Mouse (Mus musculus) limb, embryonic 11.5 days (tissue): Measurements from ENCODE around the gene Kalrn. TPM values are rescaled to one million over a fixed set of nuclear protein-coding genes. Genes with fewer than 3 reads are reported as not detected.

Experiments
- ATAC-seq: fragments of 200-750 bp; cut with Nextera tagmentation; 2 replicates; pipeline ENCODE4 v1.8.0; 2017; ENCODE audit warnings: low read depth; ENCODE audit not compliant: insufficient number of reproducible peaks, low FRiP score, low TSS enrichment
- DNase-seq: peaks from one replicate; pipeline ENCODE4 v3.0.0-alpha.2; 2015; ENCODE audit warnings: low spot score
- H3K27ac ChIP-seq: fragments of 300-500 bp; sonication (generic); replicated peaks from 2 replicates; pipeline ENCODE4 v1.5.1; 2014; ENCODE audit warnings: low read depth, mild to moderate bottlenecking, low read length
- H3K27me3 ChIP-seq: fragments of 300-500 bp; sonication (generic); 2 replicates; pipeline ENCODE4 v1.6.1; 2014; ENCODE audit warnings: mild to moderate bottlenecking, low read length, mixed read lengths; ENCODE audit not compliant: control insufficient read depth, insufficient read depth
- H3K36me3 ChIP-seq: fragments of 300-500 bp; sonication (generic); 2 replicates; pipeline ENCODE4 v1.6.1; 2014; ENCODE audit warnings: mild to moderate bottlenecking, low read length, moderate library complexity, mixed read lengths; ENCODE audit not compliant: control insufficient read depth, insufficient read depth
- H3K4me1 ChIP-seq: fragments of 300-500 bp; sonication (generic); 2 replicates; pipeline ENCODE4 v1.6.1; 2014; ENCODE audit warnings: low read length, mixed read lengths; ENCODE audit not compliant: control insufficient read depth, insufficient read depth
- H3K4me2 ChIP-seq: fragments of 300-500 bp; sonication (generic); 2 replicates; pipeline ENCODE4 v1.6.1; 2014; ENCODE audit warnings: low read depth, mild to moderate bottlenecking, moderate library complexity; ENCODE audit not compliant: severe bottlenecking
- H3K4me3 ChIP-seq: fragments of 300-500 bp; sonication (generic); 2 replicates; pipeline ENCODE4 v1.5.1; 2014; ENCODE audit warnings: low read depth, low read length
- H3K9ac ChIP-seq: fragments of 300-500 bp; sonication (generic); 2 replicates; pipeline ENCODE4 v1.6.1; 2014; ENCODE audit warnings: mild to moderate bottlenecking, low read length
- H3K9me3 ChIP-seq: fragments of 300-500 bp; sonication (generic); 2 replicates; pipeline ENCODE4 v1.6.1; 2016; ENCODE audit warnings: low read length; ENCODE audit not compliant: control insufficient read depth
- WGBS: fragments of 180-500 bp; shearing (Covaris S2); extraction: QIAGEN DNeasy Blood & Tissue Kit; methylation state at CpG from one replicate; pipeline ENCODE4 v1.1.7; 2014; 5-methylcytosine and 5-hydroxymethylcytosine counted together
- polyA plus RNA-seq: library from polyadenylated mRNA; unstranded; fragments of >200 nt; fragmentation: Nextera tagmentation; extraction: Ambion mirVana; gene quantifications from 2 replicates; pipeline ENCODE4 v1.2.1, GENCODE M21; 2014

Gene Kalrn
- polyA plus RNA-seq, 1 experiment from 2014 or later: 11.5 TPM

DNA sequence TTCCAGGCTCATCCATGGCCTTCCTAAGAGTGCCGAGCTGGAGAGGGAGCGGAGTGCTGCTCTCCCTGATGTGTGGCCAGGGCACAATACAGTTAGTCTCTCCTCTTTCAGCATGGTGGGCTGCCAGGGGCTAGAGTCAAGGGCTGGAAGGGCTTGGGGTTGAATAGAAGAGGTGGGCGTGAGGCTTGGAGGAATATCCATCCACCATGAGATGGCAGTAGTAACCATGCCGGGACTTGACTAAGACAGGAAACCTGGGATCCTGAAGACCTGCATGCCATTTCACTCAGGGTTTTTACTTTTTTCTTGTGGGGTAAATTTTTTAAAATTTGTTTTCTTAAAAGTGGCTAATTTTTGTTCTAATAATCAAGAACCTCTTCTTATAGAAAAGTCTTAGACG, 365.4 kb downstream of the Kalrn start:
- H3K4me2 ChIP-seq: no peak overlapping the region
- H3K9ac ChIP-seq: no peak overlapping the region
- H3K36me3 ChIP-seq: no peaks in the 10 kb centered on the region
- H3K27me3 ChIP-seq: no peaks in the 10 kb centered on the region
- no peaks in the 10 kb centered on the region for H3K4me1 ChIP-seq
- no peaks in the 10 kb centered on the region for H3K9me3 ChIP-seq
- WGBS: 91% methylated on average over 5 of the region's 5 CpGs
- no peak overlapping the region for H3K27ac ChIP-seq
- no peak overlapping the region for H3K4me3 ChIP-seq
- DNase-seq (no peak), ATAC-seq (no peak)

DNA sequence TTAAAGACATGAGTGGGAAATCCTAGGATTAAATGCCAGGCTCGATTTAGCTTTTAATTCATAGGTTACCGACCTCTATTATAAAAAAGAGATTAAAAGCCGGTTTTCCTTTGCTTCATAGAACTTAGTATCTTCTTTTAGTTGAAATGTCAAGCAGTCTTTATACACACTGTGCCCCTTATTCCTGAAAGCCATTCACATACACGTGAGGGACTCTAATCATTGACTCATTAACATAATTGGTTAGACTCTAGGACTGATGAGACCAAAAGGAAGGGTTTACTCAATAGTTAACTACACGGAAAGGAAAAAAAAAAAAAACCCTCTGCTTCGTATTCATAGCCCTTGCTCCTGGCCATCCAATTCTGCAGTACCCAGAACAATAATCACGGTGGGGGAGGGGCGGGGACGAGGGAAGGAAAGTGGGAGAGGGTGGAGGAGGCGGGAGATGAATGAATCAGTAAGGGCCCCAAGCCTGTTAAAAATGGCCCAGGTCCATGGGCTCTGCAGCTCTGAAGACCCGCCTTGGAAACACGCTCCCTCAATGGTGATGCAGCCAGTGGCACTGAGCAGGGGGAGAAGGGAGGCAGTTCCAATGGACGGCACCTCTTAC, 368.7 kb downstream of the Kalrn start:
- Histone ChIP-seq H3K9ac (no peak overlapping the region), H3K27me3 (no peaks in the 10 kb centered on the region), H3K36me3 (no peaks in the 10 kb centered on the region), H3K9me3 (no peaks in the 10 kb centered on the region), H3K4me3 (no peak overlapping the region), H3K4me1 (no peaks in the 10 kb centered on the region; the same call in 1 of the 2 replicates), H3K27ac (no peak overlapping the region), H3K4me2 (no peak overlapping the region)
- DNase-seq (no peak), ATAC-seq (no peak)
- 85% methylated on average over 13 of the region's 13 CpGs for WGBS

DNA sequence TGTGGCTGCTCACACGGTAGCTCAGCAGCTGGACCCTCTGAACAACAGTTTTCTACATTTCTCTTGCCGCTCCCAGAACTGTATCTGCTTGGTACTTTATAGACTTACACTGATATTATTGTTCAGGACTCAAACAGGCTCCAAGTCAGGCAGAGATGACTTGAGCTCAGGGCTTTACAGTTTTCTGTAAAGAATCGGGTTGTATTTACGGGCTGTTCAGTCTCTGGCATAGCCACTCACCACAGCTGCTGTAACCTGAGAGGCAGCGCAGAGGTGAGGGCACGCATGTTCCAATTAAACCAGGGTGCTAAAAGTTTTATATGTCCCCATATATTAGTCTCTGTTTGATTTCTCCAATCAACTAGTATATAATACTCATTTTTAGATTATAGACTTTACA, 373.8 kb downstream of the Kalrn start:
- H3K27ac ChIP-seq: peak overlapping the region; percentile 64

DNA sequence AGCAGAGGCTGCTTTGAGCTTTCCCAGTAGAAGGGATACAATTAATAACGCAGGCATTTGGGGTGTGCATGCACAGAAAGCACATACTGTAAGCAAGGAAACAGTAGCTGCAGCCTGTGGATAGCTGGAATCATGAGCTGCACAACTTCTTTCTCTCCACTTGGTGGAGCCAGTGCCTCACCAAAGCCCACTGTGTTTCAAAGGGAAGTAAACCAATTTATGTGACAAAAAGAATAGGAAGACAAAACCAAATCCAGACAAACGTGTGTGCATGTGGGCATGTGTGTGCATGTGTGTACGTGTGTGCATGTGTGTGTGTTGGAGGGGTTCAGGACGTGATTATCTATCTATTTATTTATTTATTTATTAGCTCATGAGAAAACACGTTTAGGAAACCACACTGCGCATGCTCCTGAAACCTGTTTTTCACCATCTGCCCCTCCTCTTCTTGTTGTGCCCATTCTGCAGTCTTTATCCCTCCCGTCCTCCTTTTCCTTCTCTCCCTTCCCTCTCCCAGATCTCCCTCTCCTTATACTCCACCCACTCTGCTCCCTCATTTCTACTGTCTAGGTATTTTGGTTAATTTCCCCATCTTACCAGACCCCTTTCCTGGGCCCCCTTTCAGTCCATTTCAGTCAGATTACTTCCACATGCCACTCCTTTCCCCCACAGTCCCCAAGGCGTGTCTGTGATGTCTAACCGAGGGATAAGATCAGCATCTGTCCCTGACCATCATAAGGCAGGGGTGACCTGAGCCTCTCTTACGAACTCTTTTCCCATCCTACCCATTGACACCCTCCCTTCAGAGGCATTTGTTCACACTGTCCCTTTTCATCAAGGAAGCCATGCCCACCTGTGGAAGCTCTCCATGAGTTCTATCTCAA, 380.1 kb downstream of the Kalrn start:
- DNase-seq (peak; percentile 68), ATAC-seq (no peak)
- H3K36me3 ChIP-seq: no peaks in the 10 kb centered on the region
- H3K27me3 ChIP-seq: no peaks in the 10 kb centered on the region
- no peak overlapping the region for H3K4me2 ChIP-seq
- no peaks in the 10 kb centered on the region for H3K4me1 ChIP-seq
- no peak overlapping the region for H3K4me3 ChIP-seq
- H3K9ac ChIP-seq: no peak overlapping the region
- 49% methylated on average over 10 of the region's 10 CpGs for WGBS
- H3K27ac ChIP-seq: no peak overlapping the region
- H3K9me3 ChIP-seq: no peaks in the 10 kb centered on the region

More for the DNA sequence above, 373.8 kb downstream of the Kalrn start:
- no peaks in the 10 kb centered on the region for H3K9me3 ChIP-seq
- H3K4me3 ChIP-seq: no peak overlapping the region
- no peaks in the 10 kb centered on the region for H3K27me3 ChIP-seq
- H3K4me1 ChIP-seq: peaks cover 6% of the 10 kb centered on the region
- 27% methylated on average over 6 of the region's 6 CpGs for WGBS
- no peaks in the 10 kb centered on the region for H3K36me3 ChIP-seq
- DNase-seq (peak; percentile 46), ATAC-seq (peak; percentile 76; the same call in 1 of the 2 replicates)
- no peak overlapping the region for H3K9ac ChIP-seq
- peak overlapping the region; percentile 12; the same call in 1 of the 2 replicates for H3K4me2 ChIP-seq

DNA sequence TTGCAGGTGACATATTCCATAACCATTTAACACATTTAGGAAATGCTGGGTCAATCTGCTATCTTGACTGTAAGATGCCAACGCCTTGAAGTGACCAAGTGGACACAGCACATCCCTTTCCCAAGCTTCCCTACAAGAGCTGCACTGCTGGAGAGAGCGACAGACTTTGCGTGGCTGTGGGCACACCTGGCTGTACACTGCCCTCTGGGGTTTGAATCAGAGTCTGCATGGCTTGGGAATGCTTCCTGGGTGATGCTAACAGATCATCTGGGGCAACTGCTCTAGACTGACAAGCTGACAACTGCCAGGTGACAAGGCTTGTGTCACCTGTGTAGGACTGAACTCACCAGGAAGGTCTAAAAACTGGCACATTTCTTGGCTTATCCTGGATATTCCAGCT, 388.6 kb downstream of the Kalrn start:
- Histone ChIP-seq H3K9me3 (no peaks in the 10 kb centered on the region), H3K36me3 (no peaks in the 10 kb centered on the region), H3K27ac (no peak overlapping the region), H3K4me2 (no peak overlapping the region), H3K9ac (no peak overlapping the region), H3K27me3 (no peaks in the 10 kb centered on the region), H3K4me3 (no peak overlapping the region), H3K4me1 (no peaks in the 10 kb centered on the region)
- no peak for ATAC-seq
- DNase-seq: no peak
- WGBS: 76% methylated on average over 3 of the region's 3 CpGs

DNA sequence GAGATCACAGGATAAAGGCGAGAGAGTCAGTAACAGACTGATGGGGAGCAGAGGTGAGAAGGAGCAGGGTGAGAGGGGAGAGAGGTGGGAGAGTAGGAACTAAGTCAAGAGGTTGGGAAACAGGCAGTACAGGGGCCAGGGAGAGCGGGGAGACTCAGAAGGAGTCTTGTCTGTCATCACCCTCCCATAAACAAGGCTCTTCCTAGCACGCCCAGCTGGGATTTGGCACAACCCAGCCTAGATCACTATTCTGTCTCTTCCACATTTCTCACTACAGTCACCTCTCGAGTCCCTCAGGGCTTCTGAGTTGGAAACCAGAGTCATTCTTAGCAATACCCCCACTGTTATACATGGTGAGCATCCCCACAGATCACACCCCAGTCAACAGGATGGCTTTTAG, 390.1 kb downstream of the Kalrn start:
- no peak for DNase-seq
- H3K27me3 ChIP-seq: no peaks in the 10 kb centered on the region
- ATAC-seq: no peak
- H3K36me3 ChIP-seq: no peaks in the 10 kb centered on the region
- H3K27ac ChIP-seq: no peak overlapping the region
- H3K9me3 ChIP-seq: no peaks in the 10 kb centered on the region
- no peak overlapping the region for H3K9ac ChIP-seq
- H3K4me3 ChIP-seq: no peak overlapping the region
- WGBS: 71% methylated on average over 4 of the region's 4 CpGs
- no peak overlapping the region for H3K4me2 ChIP-seq
- peaks cover 4% of the 10 kb centered on the region; the same call in 1 of the 2 replicates for H3K4me1 ChIP-seq

DNA sequence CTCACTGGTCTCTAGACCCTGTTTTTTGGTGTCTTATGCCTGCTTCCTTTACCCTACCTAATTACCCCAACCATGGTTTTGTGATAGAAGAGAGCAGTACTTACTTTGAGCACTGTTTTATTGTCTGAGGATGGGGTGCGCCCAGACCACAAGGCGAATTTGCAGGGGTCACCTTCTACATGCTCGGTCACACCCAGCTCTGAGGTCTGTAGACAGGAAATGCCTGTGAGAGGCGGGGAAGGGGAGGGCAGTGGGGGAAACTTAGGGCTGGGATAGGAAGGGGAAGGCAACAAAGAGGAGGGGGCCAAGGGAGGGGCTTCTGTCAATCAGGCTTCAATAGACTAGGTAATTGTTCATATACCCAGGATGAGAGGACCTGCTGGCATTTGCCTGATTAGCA, 397.7 kb downstream of the Kalrn start:
- ATAC-seq (no peak), DNase-seq (no peak)
- H3K36me3 ChIP-seq: peaks cover 3% of the 10 kb centered on the region; the same call in 1 of the 2 replicates
- H3K27me3 ChIP-seq: no peaks in the 10 kb centered on the region
- peaks cover 4% of the 10 kb centered on the region; the same call in 1 of the 2 replicates for H3K4me1 ChIP-seq
- no peak overlapping the region for H3K27ac ChIP-seq
- H3K4me3 ChIP-seq: no peak overlapping the region
- H3K9ac ChIP-seq: no peak overlapping the region
- H3K4me2 ChIP-seq: no peak overlapping the region
- no peaks in the 10 kb centered on the region for H3K9me3 ChIP-seq
- 87% methylated on average over 4 of the region's 4 CpGs for WGBS

DNA sequence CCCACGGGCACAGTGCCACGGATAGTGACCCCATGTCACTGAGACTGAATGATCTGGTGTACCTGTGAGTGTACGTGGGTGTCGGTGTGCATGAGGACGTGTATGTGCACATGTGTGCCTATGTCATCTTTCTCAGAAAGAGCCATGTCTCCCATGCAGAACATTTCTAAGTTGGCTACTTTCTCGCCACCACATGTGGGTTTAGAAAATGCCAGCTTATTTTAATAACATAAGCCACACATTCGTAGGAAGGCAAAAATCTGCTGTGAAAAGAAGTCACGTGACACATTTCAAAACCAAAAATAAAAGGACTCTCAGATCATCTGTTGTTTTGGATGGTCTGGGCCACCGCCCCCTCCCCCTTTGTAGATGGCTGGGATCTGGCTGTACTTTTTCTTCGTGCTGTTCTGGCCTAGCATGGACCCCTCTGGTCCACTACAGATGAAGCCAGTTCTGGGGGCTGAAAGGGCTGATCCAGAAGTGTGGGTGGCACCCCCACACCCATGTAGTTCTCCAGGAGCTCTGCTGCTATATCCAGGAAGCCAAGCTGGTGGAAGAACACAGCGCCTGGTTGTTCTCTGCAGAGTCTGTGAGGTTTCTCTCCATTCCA, 400.7 kb downstream of the Kalrn start:
- Histone ChIP-seq H3K4me1 (no peaks in the 10 kb centered on the region), H3K4me3 (no peak overlapping the region), H3K9me3 (no peaks in the 10 kb centered on the region), H3K9ac (no peak overlapping the region), H3K27ac (no peak overlapping the region), H3K4me2 (no peak overlapping the region), H3K27me3 (no peaks in the 10 kb centered on the region), H3K36me3 (peaks cover 3% of the 10 kb centered on the region; the same call in 1 of the 2 replicates)
- DNase-seq (no peak), ATAC-seq (no peak)
- 96% methylated on average over 11 of the region's 11 CpGs for WGBS
